Mouse (Mus musculus): ENCODE results near the gene Kdr.

The Kdr gene

GRCm38 (mm10) chr5:75906102-75906501 lies 72.2 kb downstream of the Kdr start:
- peak; percentile 97 for DNase-seq

- DNase-seq: peak; percentile 96
Measured at GRCm38 (mm10) chr5:75900231-75900920, 77.9 kb downstream of the Kdr start.

- peak; percentile 82 for DNase-seq
Measured at GRCm38 (mm10) chr5:75895351-75895750, 82.9 kb downstream of the Kdr start.

GRCm38 (mm10) chr5:75892956-75893471 lies 85.2 kb downstream of the Kdr start:
- peak; percentile 52 for DNase-seq
